Mouse (Mus musculus): ENCODE measurements around the gene AL607142.1. TPM values are rescaled to one million over a fixed set of nuclear protein-coding genes. Genes with fewer than 3 reads are reported as not detected.
A peak's percentile ranks its signal among the peaks of the same experiment; 100 is the strongest.

AL607142.1 gene
- polyA plus RNA-seq, 1 experiment from 2014 or later, result not detected

- 71% methylated on average over 8 of the region's 8 CpGs for WGBS
Observed at GRCm38 (mm10) chr4:120107787-120108186, 43.0 kb downstream of the AL607142.1 start.

GRCm38 (mm10) chr4:120115516-120115915 lies 50.7 kb downstream of the AL607142.1 start:
- Histone ChIP-seq H3K9ac (ENCODE audit: low read depth, low read length) (no peak overlapping the region), H3K4me2 (ENCODE audit: low read depth, low read length) (no peak overlapping the region), H3K4me3 (ENCODE audit: low read length) (no peak overlapping the region), H3K27ac (ENCODE audit: low read length) (no peak overlapping the region), H3K4me1 (ENCODE audit: control insufficient read depth, insufficient read depth, low read length) (no peaks in the 10 kb centered on the region), H3K27me3 (replicated peaks; ENCODE audit: control insufficient read depth, insufficient read depth, low read length) (no peaks in the 10 kb centered on the region), H3K9me3 (ENCODE audit: control insufficient read depth, low read length) (no peaks in the 10 kb centered on the region), H3K36me3 (ENCODE audit: control insufficient read depth, insufficient read depth, low read length) (no peaks in the 10 kb centered on the region)
- 82% methylated on average over 3 of the region's 3 CpGs for WGBS
- ATAC-seq, result no peak

More at GRCm38 (mm10) chr4:120107787-120108186, 43.0 kb downstream of the AL607142.1 start:
- no peaks in the 10 kb centered on the region for H3K36me3 ChIP-seq (ENCODE audit: control insufficient read depth, insufficient read depth, low read length)
- no peak overlapping the region for H3K4me2 ChIP-seq (ENCODE audit: low read depth, low read length)
- H3K4me3 ChIP-seq (ENCODE audit: low read length), result no peak overlapping the region
- no peaks in the 10 kb centered on the region for H3K9me3 ChIP-seq (ENCODE audit: control insufficient read depth, low read length)
- no peak for ATAC-seq
- no peaks in the 10 kb centered on the region for H3K4me1 ChIP-seq (ENCODE audit: control insufficient read depth, insufficient read depth, low read length)
- H3K27ac ChIP-seq (ENCODE audit: low read length), result no peak overlapping the region
- no peaks in the 10 kb centered on the region for H3K27me3 ChIP-seq (replicated peaks; ENCODE audit: control insufficient read depth, insufficient read depth, low read length)
- no peak overlapping the region for H3K9ac ChIP-seq (ENCODE audit: low read depth, low read length)

DNA sequence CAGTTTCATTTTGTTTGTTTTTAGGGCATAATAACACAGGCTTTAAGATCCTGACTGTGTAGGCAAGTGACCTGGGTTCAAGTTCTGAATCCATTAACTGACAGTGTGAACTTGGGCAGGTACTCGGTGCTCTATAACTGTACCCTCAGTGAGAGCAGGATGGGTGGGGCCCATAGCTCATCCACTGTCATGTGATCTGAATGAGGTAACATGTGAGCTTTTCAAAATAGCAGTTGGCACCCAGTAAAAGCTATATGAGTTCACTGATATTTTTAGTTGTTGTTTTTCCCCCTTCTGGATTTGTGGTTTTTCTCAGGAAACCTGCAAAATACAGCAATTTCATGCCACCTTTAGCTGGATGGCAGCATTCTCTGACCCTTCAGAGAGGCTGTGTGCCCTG lies 51.5 kb downstream of the AL607142.1 start:
- H3K4me1 ChIP-seq (ENCODE audit: control insufficient read depth, insufficient read depth, low read length), result no peaks in the 10 kb centered on the region
- H3K4me2 ChIP-seq (ENCODE audit: low read depth, low read length), result no peak overlapping the region
- no peak overlapping the region for H3K4me3 ChIP-seq (ENCODE audit: low read length)
- no peaks in the 10 kb centered on the region for H3K9me3 ChIP-seq (ENCODE audit: control insufficient read depth, low read length)
- H3K27me3 ChIP-seq (replicated peaks; ENCODE audit: control insufficient read depth, insufficient read depth, low read length), result no peaks in the 10 kb centered on the region
- no peaks in the 10 kb centered on the region for H3K36me3 ChIP-seq (ENCODE audit: control insufficient read depth, insufficient read depth, low read length)
- no peak overlapping the region for H3K9ac ChIP-seq (ENCODE audit: low read depth, low read length)
- WGBS, result 83% methylated on average over 1 of the region's 1 CpGs
- no peak for ATAC-seq
- H3K27ac ChIP-seq (ENCODE audit: low read length), result no peak overlapping the region

DNA sequence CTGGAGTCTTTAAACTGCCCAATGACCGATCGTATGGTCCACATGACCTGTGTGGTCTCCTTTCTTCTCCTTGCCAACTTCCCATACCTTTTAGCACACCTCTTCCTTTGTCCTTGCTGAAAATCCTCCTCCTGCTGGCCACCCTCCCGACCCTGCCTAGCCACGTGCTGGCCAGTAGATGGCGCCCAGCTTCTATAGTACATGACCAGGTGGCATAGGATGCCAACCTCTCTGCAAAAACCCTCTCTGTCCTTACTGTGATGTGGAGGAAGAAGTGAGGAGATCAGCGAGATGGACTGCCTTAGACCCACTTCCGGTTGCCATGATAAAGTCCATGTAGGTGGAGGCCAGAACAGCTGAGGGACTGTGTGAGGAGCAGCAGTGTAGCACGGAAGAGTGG lies 55.5 kb downstream of the AL607142.1 start:
- Histone ChIP-seq H3K36me3 (ENCODE audit: control insufficient read depth, insufficient read depth, low read length) (no peaks in the 10 kb centered on the region), H3K9ac (ENCODE audit: low read depth, low read length) (no peak overlapping the region), H3K4me2 (ENCODE audit: low read depth, low read length) (no peak overlapping the region), H3K4me3 (ENCODE audit: low read length) (no peak overlapping the region), H3K27ac (ENCODE audit: low read length) (no peak overlapping the region), H3K9me3 (ENCODE audit: control insufficient read depth, low read length) (no peaks in the 10 kb centered on the region), H3K4me1 (ENCODE audit: control insufficient read depth, insufficient read depth, low read length) (no peaks in the 10 kb centered on the region), H3K27me3 (replicated peaks; ENCODE audit: control insufficient read depth, insufficient read depth, low read length) (no peaks in the 10 kb centered on the region)
- ATAC-seq, result peak; percentile 52; the same call in 1 of the 2 replicates
- WGBS, result 31% methylated on average over 8 of the region's 8 CpGs

- no peak for ATAC-seq
- H3K9ac ChIP-seq (ENCODE audit: low read depth, low read length), result no peak overlapping the region
- no peak overlapping the region for H3K4me3 ChIP-seq (ENCODE audit: low read length)
- H3K4me2 ChIP-seq (ENCODE audit: low read depth, low read length), result no peak overlapping the region
- no peaks in the 10 kb centered on the region for H3K27me3 ChIP-seq (replicated peaks; ENCODE audit: control insufficient read depth, insufficient read depth, low read length)
- WGBS, result 78% methylated on average over 6 of the region's 6 CpGs
- H3K4me1 ChIP-seq (ENCODE audit: control insufficient read depth, insufficient read depth, low read length), result no peaks in the 10 kb centered on the region
- no peaks in the 10 kb centered on the region for H3K36me3 ChIP-seq (ENCODE audit: control insufficient read depth, insufficient read depth, low read length)
- no peaks in the 10 kb centered on the region for H3K9me3 ChIP-seq (ENCODE audit: control insufficient read depth, low read length)
- no peak overlapping the region for H3K27ac ChIP-seq (ENCODE audit: low read length)
Observed at GRCm38 (mm10) chr4:120124656-120125055, 59.9 kb downstream of the AL607142.1 start.

- WGBS, result 88% methylated on average over 6 of the region's 6 CpGs
- no peaks in the 10 kb centered on the region for H3K9me3 ChIP-seq (ENCODE audit: control insufficient read depth, low read length)
- H3K27ac ChIP-seq (ENCODE audit: low read length), result no peak overlapping the region
- no peaks in the 10 kb centered on the region for H3K4me1 ChIP-seq (ENCODE audit: control insufficient read depth, insufficient read depth, low read length)
- ATAC-seq, result no peak
- no peak overlapping the region for H3K4me3 ChIP-seq (ENCODE audit: low read length)
- no peaks in the 10 kb centered on the region for H3K27me3 ChIP-seq (replicated peaks; ENCODE audit: control insufficient read depth, insufficient read depth, low read length)
- no peak overlapping the region for H3K4me2 ChIP-seq (ENCODE audit: low read depth, low read length)
- no peak overlapping the region for H3K9ac ChIP-seq (ENCODE audit: low read depth, low read length)
- H3K36me3 ChIP-seq (ENCODE audit: control insufficient read depth, insufficient read depth, low read length), result no peaks in the 10 kb centered on the region
Observed at GRCm38 (mm10) chr4:120126047-120126446, 61.3 kb downstream of the AL607142.1 start.

- Histone ChIP-seq H3K4me3 (ENCODE audit: low read length) (no peak overlapping the region), H3K9ac (ENCODE audit: low read depth, low read length) (no peak overlapping the region), H3K27me3 (replicated peaks; ENCODE audit: control insufficient read depth, insufficient read depth, low read length) (no peaks in the 10 kb centered on the region), H3K4me2 (ENCODE audit: low read depth, low read length) (no peak overlapping the region), H3K9me3 (ENCODE audit: control insufficient read depth, low read length) (no peaks in the 10 kb centered on the region), H3K4me1 (ENCODE audit: control insufficient read depth, insufficient read depth, low read length) (no peaks in the 10 kb centered on the region), H3K27ac (ENCODE audit: low read length) (no peak overlapping the region), H3K36me3 (ENCODE audit: control insufficient read depth, insufficient read depth, low read length) (no peaks in the 10 kb centered on the region)
- WGBS, result 90% methylated on average over 3 of the region's 3 CpGs
- no peak for ATAC-seq
Observed at GRCm38 (mm10) chr4:120127333-120127732, 62.5 kb downstream of the AL607142.1 start.

GRCm38 (mm10) chr4:120128033-120128432 lies 63.2 kb downstream of the AL607142.1 start:
- ATAC-seq, result no peak
- Histone ChIP-seq H3K4me3 (ENCODE audit: low read length) (no peak overlapping the region), H3K9ac (ENCODE audit: low read depth, low read length) (no peak overlapping the region), H3K27ac (ENCODE audit: low read length) (no peak overlapping the region), H3K9me3 (ENCODE audit: control insufficient read depth, low read length) (no peaks in the 10 kb centered on the region), H3K27me3 (replicated peaks; ENCODE audit: control insufficient read depth, insufficient read depth, low read length) (no peaks in the 10 kb centered on the region), H3K4me2 (ENCODE audit: low read depth, low read length) (no peak overlapping the region), H3K4me1 (ENCODE audit: control insufficient read depth, insufficient read depth, low read length) (no peaks in the 10 kb centered on the region), H3K36me3 (ENCODE audit: control insufficient read depth, insufficient read depth, low read length) (no peaks in the 10 kb centered on the region)
- WGBS, result 68% methylated on average over 4 of the region's 4 CpGs

DNA sequence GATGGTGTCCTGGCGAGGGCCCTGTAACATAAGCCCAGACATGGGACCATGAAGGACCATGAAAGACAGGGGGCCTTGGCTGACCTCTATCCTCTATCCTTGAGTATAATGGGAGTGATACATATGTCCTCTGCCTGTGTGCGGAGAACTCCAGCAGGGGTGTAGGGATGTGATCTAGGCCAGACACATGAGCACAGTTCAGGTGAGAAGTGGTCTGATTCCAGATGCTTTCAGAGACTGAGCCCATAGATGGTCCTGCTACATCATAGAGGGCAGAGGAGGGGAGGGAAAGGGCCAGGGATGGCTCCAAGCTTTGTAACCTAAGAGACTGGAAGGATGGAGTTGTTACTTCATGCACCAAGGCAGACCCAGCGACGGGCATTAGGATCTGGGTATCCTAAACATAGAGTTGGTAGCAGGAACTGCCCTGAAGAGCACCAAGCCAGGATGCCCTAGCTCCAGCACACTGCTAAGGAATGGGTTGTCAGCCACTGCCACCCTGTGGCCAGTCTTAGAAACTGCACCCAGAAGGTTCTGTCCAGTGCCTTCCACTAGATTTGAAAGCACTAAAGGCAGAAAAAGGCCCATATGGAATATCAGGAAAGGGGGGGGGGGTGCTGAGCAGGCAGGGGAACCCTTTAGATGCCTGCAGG lies 64.6 kb downstream of the AL607142.1 start:
- 47% methylated on average over 4 of the region's 4 CpGs for WGBS
- Histone ChIP-seq H3K9ac (ENCODE audit: low read depth, low read length) (no peak overlapping the region), H3K36me3 (ENCODE audit: control insufficient read depth, insufficient read depth, low read length) (no peaks in the 10 kb centered on the region), H3K27ac (ENCODE audit: low read length) (no peak overlapping the region), H3K9me3 (ENCODE audit: control insufficient read depth, low read length) (no peaks in the 10 kb centered on the region), H3K4me3 (ENCODE audit: low read length) (no peak overlapping the region), H3K27me3 (replicated peaks; ENCODE audit: control insufficient read depth, insufficient read depth, low read length) (no peaks in the 10 kb centered on the region), H3K4me2 (ENCODE audit: low read depth, low read length) (no peak overlapping the region), H3K4me1 (ENCODE audit: control insufficient read depth, insufficient read depth, low read length) (no peaks in the 10 kb centered on the region)
- ATAC-seq, result peak; percentile 59; the same call in 1 of the 2 replicates

GRCm38 (mm10) chr4:120130926-120131325 lies 66.1 kb downstream of the AL607142.1 start:
- Histone ChIP-seq H3K4me3 (ENCODE audit: low read length) (no peak overlapping the region), H3K27ac (ENCODE audit: low read length) (no peak overlapping the region), H3K27me3 (replicated peaks; ENCODE audit: control insufficient read depth, insufficient read depth, low read length) (no peaks in the 10 kb centered on the region), H3K9me3 (ENCODE audit: control insufficient read depth, low read length) (no peaks in the 10 kb centered on the region), H3K4me1 (ENCODE audit: control insufficient read depth, insufficient read depth, low read length) (no peaks in the 10 kb centered on the region), H3K4me2 (ENCODE audit: low read depth, low read length) (no peak overlapping the region), H3K36me3 (ENCODE audit: control insufficient read depth, insufficient read depth, low read length) (no peaks in the 10 kb centered on the region), H3K9ac (ENCODE audit: low read depth, low read length) (no peak overlapping the region)
- ATAC-seq, result no peak
- 68% methylated on average over 4 of the region's 4 CpGs for WGBS

All from intestine, embryonic 16.5 days (tissue).